Mouse (Mus musculus) liver, embryonic 13.5 days (tissue): ENCODE results near the gene Strap. TPM values are rescaled to one million over a fixed set of nuclear protein-coding genes. Genes with fewer than 3 reads are reported as not detected.

Experiments used
- ATAC-seq: fragments of 200-750 bp; cut with Nextera tagmentation; 2 replicates; pipeline ENCODE4 v1.8.0; 2017; ENCODE audit warnings: low read depth, mild to moderate bottlenecking, moderate number of reproducible peaks, moderate library complexity
- DNase-seq: peaks from one replicate; pipeline ENCODE4 v3.0.0; 2022
- H3K27ac ChIP-seq: fragments of 300-500 bp; sonication (generic); 2 replicates; pipeline ENCODE4 v1.5.1; 2015; ENCODE audit warnings: moderate library complexity, mild to moderate bottlenecking, inconsistent platforms
- H3K27me3 ChIP-seq: fragments of 300-500 bp; sonication (generic); 2 replicates; pipeline ENCODE4 v1.6.1; 2015; ENCODE audit warnings: mild to moderate bottlenecking, inconsistent platforms
- H3K36me3 ChIP-seq: fragments of 300-500 bp; sonication (generic); 2 replicates; pipeline ENCODE4 v1.6.1; 2015; ENCODE audit warnings: mild to moderate bottlenecking, inconsistent platforms
- H3K4me1 ChIP-seq: fragments of 300-500 bp; sonication (generic); replicated peaks from 2 replicates; pipeline ENCODE4 v1.6.1; 2015; ENCODE audit warnings: inconsistent platforms
- H3K4me2 ChIP-seq: fragments of 300-500 bp; sonication (generic); 2 replicates; pipeline ENCODE4 v1.6.1; 2015; ENCODE audit warnings: inconsistent platforms, mild to moderate bottlenecking, moderate library complexity
- H3K4me3 ChIP-seq: fragments of 300-500 bp; sonication (generic); replicated peaks from 2 replicates; pipeline ENCODE4 v1.5.1; 2015; ENCODE audit warnings: mild to moderate bottlenecking, inconsistent platforms
- H3K9ac ChIP-seq: fragments of 300-500 bp; sonication (generic); 2 replicates; pipeline ENCODE4 v1.6.1; 2015; ENCODE audit warnings: mild to moderate bottlenecking, inconsistent platforms
- H3K9me3 ChIP-seq: fragments of 300-500 bp; sonication (generic); replicated peaks from 2 replicates; pipeline ENCODE4 v1.6.1; 2016; ENCODE audit warnings: inconsistent platforms
- WGBS: fragments of 180-500 bp; shearing (Covaris S2); methylation state at CpG from one replicate; pipeline ENCODE4 v1.1.7; 2015; ENCODE audit not compliant: insufficient replicate concordance; 5-methylcytosine and 5-hydroxymethylcytosine counted together
- polyA plus RNA-seq: library from polyadenylated mRNA; unstranded; fragments of >200 nt; fragmentation: Nextera tagmentation; extraction: Ambion mirVana; gene quantifications from 2 replicates; pipeline ENCODE4 v1.2.1, GENCODE M21; 2015

Strap gene
- polyA plus RNA-seq, result 109 and 133 TPM in 2 replicates

DNA sequence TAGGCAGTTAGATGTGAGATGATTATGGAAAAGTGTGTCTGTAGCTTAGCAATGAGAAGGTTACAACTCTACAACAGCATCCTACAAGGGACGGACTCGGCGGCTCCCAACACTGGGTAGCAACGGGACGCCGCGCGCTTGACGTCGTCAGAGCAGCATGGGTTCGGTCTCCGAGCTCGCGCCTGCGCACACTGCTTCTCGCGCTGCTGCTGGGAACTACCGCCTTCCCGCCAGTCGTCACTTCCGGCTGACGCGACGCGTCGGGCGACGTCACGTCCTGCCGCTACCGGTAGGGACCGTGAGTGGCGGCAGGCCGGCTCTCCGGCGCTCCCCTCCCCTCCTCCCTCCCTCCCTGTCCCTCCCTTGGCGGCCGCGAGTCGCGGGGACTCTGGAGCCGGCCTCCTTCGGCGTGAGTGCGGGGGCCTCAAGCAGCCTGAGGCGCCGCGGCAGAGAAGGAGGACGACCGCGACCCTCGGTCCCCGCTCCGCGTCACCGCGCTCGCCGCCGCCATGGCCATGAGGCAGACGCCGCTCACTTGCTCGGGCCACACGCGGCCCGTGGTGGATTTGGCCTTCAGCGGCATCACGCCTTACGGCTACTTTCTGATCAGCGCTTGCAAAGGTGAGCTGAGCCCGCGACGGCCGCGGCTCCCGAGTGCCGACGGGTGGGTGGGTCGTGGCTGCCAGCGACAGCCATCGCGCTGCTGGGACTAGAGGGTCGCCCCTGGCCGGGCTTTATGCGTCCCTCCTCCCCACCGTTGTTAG is at the start of gene Strap:
Gene Strap, plus strand, starts transcription at position 233 of the 764 bp plus-strand sequence.
- Histone ChIP-seq H3K27ac (peak within 1 kb of the TSS; percentile 87), H3K4me3 (peak within 1 kb of the TSS; percentile 92), H3K9me3 (no peaks in the 10 kb centered on the region), H3K36me3 (peaks cover 30% of the 10 kb centered on the region), H3K4me1 (peaks cover 37% of the 10 kb centered on the region), H3K27me3 (peaks cover 4% of the 10 kb centered on the region), H3K4me2 (peak within 1 kb of the TSS; percentile 88), H3K9ac (peak within 1 kb of the TSS; percentile 91)
- peak; percentile 66 for DNase-seq
- ATAC-seq, result peak; percentile 98
- under 1% methylated on average over 81 of the region's 86 CpGs for WGBS

DNA sequence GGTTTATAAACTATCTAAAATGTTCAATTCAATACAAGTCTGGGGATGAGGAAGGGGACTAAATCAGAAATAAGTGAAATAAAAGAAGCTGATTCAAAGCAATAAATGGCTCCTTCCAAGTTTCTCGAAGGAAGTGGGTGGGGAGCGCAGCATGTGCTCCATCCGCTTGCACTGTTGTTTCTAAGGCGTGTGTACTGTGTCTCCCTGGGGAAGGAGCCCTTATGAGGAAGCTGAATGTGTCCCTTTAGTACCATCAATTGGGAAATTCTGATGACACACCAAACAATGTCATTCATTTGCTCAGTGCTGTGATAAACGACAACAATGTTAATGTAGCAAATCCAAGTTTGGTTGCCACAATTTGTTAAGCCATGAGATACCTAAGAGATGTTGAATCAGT is 47.2 kb upstream of the Strap start:
- WGBS, result 75% methylated on average over 5 of the region's 5 CpGs
- Histone ChIP-seq H3K27me3 (no peaks in the 10 kb centered on the region), H3K36me3 (no peaks in the 10 kb centered on the region), H3K27ac (no peak overlapping the region), H3K4me1 (no peaks in the 10 kb centered on the region), H3K4me2 (no peak overlapping the region), H3K4me3 (no peak overlapping the region), H3K9me3 (no peaks in the 10 kb centered on the region), H3K9ac (no peak overlapping the region)
- DNase-seq (no peak), ATAC-seq (no peak)

DNA sequence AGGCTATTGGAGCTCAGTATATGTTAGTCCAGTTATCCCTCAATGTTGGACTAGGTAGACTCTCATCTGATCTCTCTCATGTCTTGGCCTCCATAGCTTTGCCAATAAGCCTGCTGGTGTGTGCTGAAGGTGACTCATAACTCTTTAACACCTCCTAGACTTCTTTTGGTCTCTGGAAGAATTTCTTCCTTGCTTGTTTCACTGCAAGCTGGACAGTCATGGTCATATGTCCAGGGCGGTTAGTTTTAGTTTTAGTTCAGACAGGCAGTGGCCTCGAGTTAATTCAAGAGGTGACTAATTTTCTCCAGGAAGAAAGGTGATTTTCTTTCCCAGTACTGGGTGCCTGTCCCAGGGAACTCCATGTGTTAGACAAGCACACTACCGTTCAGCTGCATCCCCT is 46.8 kb upstream of the Strap start:
- H3K27ac ChIP-seq, result no peak overlapping the region
- no peak overlapping the region for H3K9ac ChIP-seq
- 62% methylated on average over 3 of the region's 3 CpGs for WGBS
- DNase-seq (no peak), ATAC-seq (no peak)
- H3K9me3 ChIP-seq, result no peaks in the 10 kb centered on the region
- no peaks in the 10 kb centered on the region for H3K27me3 ChIP-seq
- no peaks in the 10 kb centered on the region for H3K36me3 ChIP-seq
- H3K4me1 ChIP-seq, result no peaks in the 10 kb centered on the region
- H3K4me2 ChIP-seq, result no peak overlapping the region
- H3K4me3 ChIP-seq, result no peak overlapping the region

DNA sequence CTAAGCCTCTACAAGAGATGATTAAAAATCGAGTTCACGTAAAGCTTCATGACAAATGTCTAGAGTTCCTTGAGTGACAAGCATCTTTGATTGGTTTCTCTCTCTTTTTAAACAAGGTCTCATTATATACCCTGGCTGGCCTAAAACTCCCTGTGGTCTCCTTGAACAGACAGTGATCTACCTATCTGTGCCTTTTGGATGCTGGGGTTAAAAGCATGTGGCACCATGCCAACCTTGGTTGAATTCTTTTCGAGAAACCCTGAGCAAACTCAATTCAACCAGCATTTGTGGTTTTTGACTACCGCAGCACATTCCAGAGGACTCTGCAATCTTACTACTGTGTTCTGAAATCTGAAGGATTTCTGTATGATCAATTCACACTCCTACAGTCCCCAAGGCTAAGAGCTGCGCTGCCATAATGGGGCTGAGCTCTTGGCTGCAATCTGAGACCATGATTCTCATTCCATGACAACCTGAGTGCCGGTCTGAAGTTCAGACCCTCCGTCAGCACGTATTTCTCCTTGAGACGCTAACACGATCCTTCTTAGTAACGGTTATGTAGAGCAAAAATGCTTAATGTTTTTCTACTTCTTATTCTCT is 46.3 kb upstream of the Strap start:
- Histone ChIP-seq H3K4me2 (no peak overlapping the region), H3K9me3 (no peaks in the 10 kb centered on the region), H3K9ac (no peak overlapping the region), H3K4me1 (no peaks in the 10 kb centered on the region), H3K4me3 (no peak overlapping the region), H3K36me3 (no peaks in the 10 kb centered on the region), H3K27me3 (no peaks in the 10 kb centered on the region), H3K27ac (no peak overlapping the region)
- no peak for ATAC-seq
- DNase-seq, result no peak
- WGBS, result 75% methylated on average over 11 of the region's 11 CpGs

DNA sequence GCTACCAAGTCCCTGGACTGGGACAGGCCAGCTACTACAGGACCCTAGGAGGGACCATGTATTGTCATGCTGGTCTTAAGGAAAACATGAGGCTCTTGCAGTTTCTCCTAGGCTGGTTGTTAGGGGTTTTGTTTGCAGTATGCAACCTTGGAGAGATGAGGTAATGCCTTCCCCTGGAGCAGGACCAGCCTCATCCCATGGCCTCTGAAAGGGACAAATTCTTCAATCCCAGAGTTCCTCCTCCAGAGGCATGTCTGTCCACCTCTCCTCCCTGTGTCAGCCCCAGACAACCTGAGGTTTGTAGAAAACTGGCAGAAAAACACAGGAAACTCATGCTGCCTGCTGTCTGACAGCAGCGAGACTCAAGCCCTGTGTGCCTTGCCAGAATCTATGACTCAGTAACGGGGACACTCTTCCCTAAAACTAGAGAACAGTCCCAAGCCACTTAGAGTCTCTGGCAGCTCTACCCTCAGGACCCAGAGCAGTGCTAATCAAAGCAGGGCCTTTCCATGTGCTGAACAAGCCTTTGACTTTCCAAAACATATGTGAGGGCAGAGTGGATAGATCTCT is 44.2 kb upstream of the Strap start:
- Histone ChIP-seq H3K4me3 (no peak overlapping the region), H3K36me3 (no peaks in the 10 kb centered on the region), H3K9me3 (no peaks in the 10 kb centered on the region), H3K9ac (no peak overlapping the region), H3K27ac (no peak overlapping the region), H3K27me3 (no peaks in the 10 kb centered on the region), H3K4me1 (no peaks in the 10 kb centered on the region), H3K4me2 (no peak overlapping the region)
- ATAC-seq (no peak), DNase-seq (no peak)
- 52% methylated on average over 2 of the region's 2 CpGs for WGBS

DNA sequence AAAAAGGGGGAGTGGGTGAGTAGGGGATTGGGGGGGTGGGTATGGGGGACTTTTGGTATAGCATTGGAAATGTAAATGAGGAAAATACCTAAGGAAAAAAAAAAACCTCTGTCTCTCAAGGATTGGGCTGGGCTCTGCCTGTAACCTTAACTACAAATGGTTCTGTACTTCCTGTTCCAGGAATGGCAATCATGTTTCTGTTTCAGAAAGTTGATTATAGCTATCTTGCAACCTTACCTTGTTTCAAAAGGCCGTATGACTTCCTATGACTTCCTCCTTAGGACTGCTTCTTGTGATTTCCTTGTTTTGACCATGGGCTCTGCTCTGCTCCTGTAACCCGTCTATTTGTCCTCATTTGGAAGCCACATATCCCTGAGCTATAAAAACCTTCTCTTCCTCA is 40.6 kb upstream of the Strap start:
- no peaks in the 10 kb centered on the region for H3K36me3 ChIP-seq
- no peak for ATAC-seq
- no peak for DNase-seq
- no peak overlapping the region for H3K9ac ChIP-seq
- H3K27me3 ChIP-seq, result no peaks in the 10 kb centered on the region
- 19% methylated on average over 2 of the region's 2 CpGs for whole genome bisulfite sequencing
- no peak overlapping the region for H3K4me2 ChIP-seq
- no peaks in the 10 kb centered on the region for H3K9me3 ChIP-seq
- no peaks in the 10 kb centered on the region for H3K4me1 ChIP-seq
- no peak overlapping the region for H3K27ac ChIP-seq
- H3K4me3 ChIP-seq, result no peak overlapping the region

DNA sequence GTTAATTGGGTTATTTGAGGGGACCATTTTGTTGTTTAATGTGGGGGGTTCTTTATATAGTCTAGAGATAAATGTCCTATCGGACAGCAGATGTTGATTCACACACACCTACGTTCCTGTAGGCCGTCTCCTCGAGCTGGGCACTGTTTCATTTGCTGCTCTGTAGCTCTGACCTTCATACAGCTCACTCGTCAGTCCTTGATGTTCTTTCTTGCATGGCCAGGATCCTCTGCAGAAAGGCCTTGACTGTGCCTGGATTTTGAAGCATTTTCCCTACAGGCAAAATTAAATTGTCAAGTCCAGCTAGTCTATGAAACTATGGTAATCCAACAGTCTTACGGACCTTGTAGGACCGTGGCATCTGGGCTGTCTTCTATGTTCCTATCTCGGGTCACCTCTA is 39.8 kb upstream of the Strap start:
- Histone ChIP-seq H3K27me3 (no peaks in the 10 kb centered on the region), H3K4me3 (no peak overlapping the region), H3K36me3 (no peaks in the 10 kb centered on the region), H3K9me3 (no peaks in the 10 kb centered on the region), H3K4me2 (no peak overlapping the region), H3K9ac (no peak overlapping the region), H3K4me1 (no peaks in the 10 kb centered on the region), H3K27ac (no peak overlapping the region)
- no peak for ATAC-seq
- no peak for DNase-seq
- 70% methylated on average over 8 of the region's 8 CpGs for WGBS

DNA sequence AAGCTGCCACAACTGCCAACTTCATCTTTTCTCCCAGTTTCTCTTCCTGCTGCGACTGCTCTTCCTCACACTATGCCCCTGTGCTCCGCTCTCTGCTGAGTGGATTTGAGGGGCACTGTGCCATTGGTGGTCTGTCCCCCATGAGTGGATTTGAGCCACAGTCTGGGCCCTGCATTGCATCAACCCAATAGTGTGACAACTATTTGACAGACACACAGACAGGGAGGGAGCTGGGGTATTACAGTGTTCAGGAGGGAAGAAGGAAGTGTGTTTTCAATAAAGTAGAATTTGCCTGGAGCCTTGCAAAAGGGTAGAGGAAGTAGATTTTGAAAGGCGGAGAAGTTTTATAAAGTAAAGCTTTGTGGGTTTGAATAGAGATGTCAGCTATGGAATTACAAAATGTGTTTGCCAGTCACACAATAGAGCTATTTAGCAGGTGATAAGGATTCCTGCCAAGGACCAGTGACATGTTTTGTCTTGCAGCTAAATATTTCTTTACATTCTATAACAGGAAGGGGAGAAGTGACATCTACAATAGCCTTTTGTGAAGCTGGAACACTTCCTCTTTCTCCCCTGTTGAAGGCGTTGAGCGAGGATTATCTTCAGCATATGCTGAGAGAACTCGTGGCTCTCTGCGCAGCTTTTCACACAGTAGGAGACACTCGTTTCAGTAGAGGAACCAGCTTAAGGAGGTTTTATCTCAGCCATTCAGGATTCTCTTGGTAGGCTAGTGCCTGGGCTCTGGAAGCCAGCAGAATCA is 38.3 kb upstream of the Strap start:
- H3K9me3 ChIP-seq, result no peaks in the 10 kb centered on the region
- H3K4me1 ChIP-seq, result no peaks in the 10 kb centered on the region
- no peak overlapping the region for H3K4me2 ChIP-seq
- H3K9ac ChIP-seq, result no peak overlapping the region
- no peak overlapping the region for H3K27ac ChIP-seq
- no peaks in the 10 kb centered on the region for H3K36me3 ChIP-seq
- H3K4me3 ChIP-seq, result no peak overlapping the region
- no peak for DNase-seq
- no peaks in the 10 kb centered on the region for H3K27me3 ChIP-seq
- ATAC-seq, result peak; percentile 48; the same call in 1 of the 2 replicates
- WGBS, result 35% methylated on average over 8 of the region's 8 CpGs

DNA sequence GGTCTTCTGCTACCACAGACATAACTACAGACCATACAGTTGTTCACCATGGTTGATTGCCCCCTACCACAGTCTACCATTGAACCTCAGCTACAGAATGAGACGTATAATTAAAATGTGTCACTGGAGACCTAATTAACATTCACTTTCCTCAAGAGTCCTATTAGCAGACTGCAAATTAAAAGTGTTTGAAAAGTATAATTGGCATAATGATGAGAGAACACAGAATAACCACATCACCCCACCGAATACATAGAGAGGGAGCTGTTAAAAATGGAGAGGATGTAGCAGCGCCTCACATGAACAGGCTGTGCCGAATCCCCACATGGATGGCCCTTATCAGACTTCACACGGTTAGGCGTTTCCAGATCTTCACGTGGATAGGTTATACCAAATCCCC is 35.4 kb upstream of the Strap start:
- Histone ChIP-seq H3K9ac (no peak overlapping the region), H3K9me3 (no peaks in the 10 kb centered on the region), H3K27me3 (no peaks in the 10 kb centered on the region), H3K27ac (no peak overlapping the region), H3K4me2 (no peak overlapping the region), H3K36me3 (no peaks in the 10 kb centered on the region), H3K4me1 (0 out of 2 replicates have a peak, but pooled peaks cover under 1% of the 10 kb centered on the region), H3K4me3 (no peak overlapping the region)
- WGBS, result 66% methylated on average over 7 of the region's 7 CpGs
- DNase-seq (no peak), ATAC-seq (no peak)

DNA sequence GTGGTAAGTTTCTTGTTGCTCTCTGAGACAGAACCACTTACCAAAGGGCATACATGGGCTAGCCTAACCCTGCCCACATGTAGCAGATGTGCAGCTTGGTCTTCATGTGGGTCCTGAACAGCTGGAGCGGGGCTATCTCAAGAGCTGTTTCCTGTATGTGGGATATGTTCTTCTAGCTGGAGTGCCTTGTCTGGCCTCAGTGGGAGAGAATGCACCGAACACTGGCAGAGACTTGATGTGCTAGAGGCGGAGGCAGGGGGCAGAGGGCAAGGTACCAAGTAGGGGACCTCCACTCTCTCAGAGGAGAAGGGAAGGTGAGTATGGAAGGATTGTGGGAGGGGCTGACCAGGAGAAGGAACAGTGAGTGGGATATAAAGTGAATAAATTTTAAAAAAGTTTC is 32.7 kb upstream of the Strap start:
- no peak overlapping the region for H3K4me2 ChIP-seq
- H3K36me3 ChIP-seq, result no peaks in the 10 kb centered on the region
- no peaks in the 10 kb centered on the region for H3K9me3 ChIP-seq
- H3K27me3 ChIP-seq, result no peaks in the 10 kb centered on the region
- no peak overlapping the region for H3K27ac ChIP-seq
- no peak for DNase-seq
- no peak overlapping the region for H3K9ac ChIP-seq
- H3K4me1 ChIP-seq, result 0 out of 2 replicates have a peak, but pooled peaks cover 6% of the 10 kb centered on the region
- WGBS, result 51% methylated on average over 3 of the region's 3 CpGs
- H3K4me3 ChIP-seq, result no peak overlapping the region
- ATAC-seq, result no peak

DNA sequence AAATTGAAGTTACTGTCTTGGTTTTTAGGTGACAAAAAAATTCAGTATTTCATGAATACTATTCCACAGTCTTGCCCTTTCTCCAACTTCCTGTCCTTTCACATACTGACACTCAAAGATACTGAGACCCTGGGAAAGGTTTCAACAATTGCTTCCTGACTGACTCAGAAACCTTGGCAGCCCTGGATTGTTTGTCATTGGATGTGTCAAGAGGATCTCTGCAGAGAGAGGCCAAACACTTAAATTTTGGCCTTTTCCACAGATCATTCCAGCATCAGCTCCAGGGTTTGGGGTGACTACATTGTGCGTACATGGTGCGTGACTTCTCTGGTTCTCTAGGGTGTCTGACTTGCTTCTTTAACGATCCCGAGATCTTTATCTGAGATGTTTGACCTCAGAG is 32.0 kb upstream of the Strap start:
- Histone ChIP-seq H3K4me1 (0 out of 2 replicates have a peak, but pooled peaks cover 6% of the 10 kb centered on the region), H3K27ac (no peak overlapping the region), H3K4me2 (no peak overlapping the region), H3K36me3 (no peaks in the 10 kb centered on the region), H3K9me3 (no peaks in the 10 kb centered on the region), H3K27me3 (0 out of 2 replicates have a peak, but pooled peaks cover 7% of the 10 kb centered on the region), H3K4me3 (no peak overlapping the region), H3K9ac (no peak overlapping the region)
- ATAC-seq (no peak), DNase-seq (no peak)
- WGBS, result 56% methylated on average over 4 of the region's 4 CpGs
